Mouse (Mus musculus): ENCODE data around the gene Ccdc69.

DNA sequence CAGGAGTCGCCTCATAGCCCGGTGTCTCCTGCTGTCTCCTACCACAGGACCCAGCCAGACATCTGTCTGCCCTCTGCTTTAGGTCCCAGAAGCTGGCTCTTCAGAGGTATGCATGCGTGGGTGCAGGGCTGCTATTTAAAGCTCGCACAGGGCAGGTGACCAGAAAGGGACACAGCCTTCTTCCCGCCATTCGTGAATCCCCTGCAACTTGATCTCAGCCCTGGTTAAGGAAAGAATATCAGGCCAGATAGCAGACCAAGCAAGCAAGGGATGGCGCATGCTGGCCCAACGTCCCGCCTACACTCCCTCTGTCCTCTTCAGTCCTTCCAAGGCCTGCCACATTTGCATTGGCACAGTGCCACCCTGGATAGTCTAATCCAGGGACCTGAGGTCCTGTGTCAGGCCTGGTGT is 62.1 kb downstream of the Ccdc69 start:
- TF ChIP-seq CTCF (IDR thresholded peaks at IDR 0.05; ENCODE audit: insufficient read depth, low read depth, low read length) = no peak
- TF ChIP-seq POLR2A (IDR thresholded peaks at IDR 0.05; ENCODE audit: insufficient read depth, low read depth, low read length) = no peak
